Mouse (Mus musculus): ENCODE data around the gene Fam83f.

The Fam83f gene

DNA sequence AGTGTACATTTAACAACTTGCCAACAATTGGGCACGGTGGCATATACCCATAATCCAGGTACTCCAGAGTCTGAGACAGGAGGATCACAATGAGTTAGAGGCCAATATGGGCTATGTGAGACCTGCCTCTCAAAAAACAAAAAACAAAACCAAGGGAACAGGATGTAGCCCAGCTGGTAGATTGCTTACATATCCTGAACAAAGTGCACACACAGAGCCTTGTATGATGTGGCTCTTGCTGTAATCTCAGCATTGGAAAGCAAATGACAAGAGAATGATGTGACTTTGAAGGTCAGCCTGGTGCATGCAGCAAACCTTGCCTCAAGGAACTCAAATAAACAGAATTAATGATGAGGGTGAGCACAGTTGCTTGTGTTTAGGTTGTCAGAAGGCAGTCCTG is 70.2 kb downstream of the Fam83f start:
- DNase-seq (ENCODE audit: low read depth), result no peak

DNA sequence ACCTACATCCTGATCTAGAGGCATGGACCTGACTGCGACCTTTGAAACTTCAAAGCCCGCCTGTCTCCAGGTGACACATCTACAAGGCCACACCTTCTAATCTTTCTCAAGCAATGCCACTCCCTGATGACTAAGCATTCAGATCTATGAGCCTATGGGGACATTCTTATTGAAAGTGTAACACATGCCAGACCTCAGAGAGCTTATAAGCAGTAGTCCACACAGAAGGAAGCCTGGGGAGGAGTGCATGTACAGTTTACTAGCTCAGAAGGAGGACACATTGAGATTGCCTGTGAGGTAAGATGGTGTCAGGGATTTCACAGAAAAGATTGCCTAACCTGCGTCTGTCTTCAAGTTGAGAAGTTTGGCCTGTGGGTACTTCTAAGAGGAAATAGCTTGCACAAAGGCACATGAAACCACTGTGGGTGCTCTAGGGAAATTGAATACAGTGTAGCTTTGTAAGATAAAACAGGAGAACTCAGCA is 71.4 kb downstream of the Fam83f start:
- peak; percentile 83 for DNase-seq (ENCODE audit: low read depth)

- DNase-seq (ENCODE audit: low read depth), result peak; percentile 27
These were observed 72.0 kb downstream of the Fam83f start for GRCm38 (mm10) chr15:80743606-80744005.

- no peak for DNase-seq (ENCODE audit: low read depth)
These were observed 73.2 kb downstream of the Fam83f start for GRCm38 (mm10) chr15:80744667-80745422.

DNA sequence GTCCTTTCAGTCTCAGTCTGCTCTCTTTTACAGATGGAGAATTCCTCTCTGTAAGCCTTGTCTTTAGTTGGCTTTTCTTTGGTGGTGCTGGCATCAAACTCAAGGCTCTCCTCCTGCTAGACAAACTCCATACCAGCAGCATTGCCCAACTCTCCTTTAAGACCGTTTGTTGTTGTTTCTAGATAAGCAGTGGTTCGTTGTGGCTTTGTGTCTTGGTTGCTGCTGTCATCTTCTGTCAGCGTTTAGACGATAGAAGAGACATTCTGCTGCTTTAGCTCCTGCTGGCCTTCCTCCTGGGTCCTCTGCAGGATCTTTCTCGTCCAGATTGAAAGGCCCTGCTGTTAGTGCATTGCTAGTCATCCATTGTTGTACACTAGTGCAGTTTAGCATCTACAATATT is 77.3 kb downstream of the Fam83f start:
- DNase-seq (ENCODE audit: low read depth), result peak; percentile 75

All from 416B (cell line).